Mouse (Mus musculus): Measurements from ENCODE around the gene Ruvbl2. TPM values are rescaled to one million over a fixed set of nuclear protein-coding genes. Genes with fewer than 3 reads are reported as not detected.

The Ruvbl2 gene
- total RNA-seq, 2 experiments from 2014 or later = 41.4 to 41.8 TPM

- no peak for DNase-seq (ENCODE audit: low spot score in 2 of 2)
These were observed 23.9 kb upstream of the Ruvbl2 start for GRCm38 (mm10) chr7:45461781-45462180.

- DNase-seq (ENCODE audit: low spot score in 2 of 2) = no peak
These were observed 23.4 kb upstream of the Ruvbl2 start for GRCm38 (mm10) chr7:45461326-45461725.

GRCm38 (mm10) chr7:45460860-45461314 lies 23.0 kb upstream of the Ruvbl2 start:
- peak in 1 of 2 experiments; percentile 66 for DNase-seq (ENCODE audit: low spot score in 2 of 2)

GRCm38 (mm10) chr7:45460377-45460776 lies 22.5 kb upstream of the Ruvbl2 start:
- no peak for DNase-seq (ENCODE audit: low spot score in 2 of 2)

GRCm38 (mm10) chr7:45459564-45460140 lies 21.8 kb upstream of the Ruvbl2 start, which contains the start of gene Ftl1:
Gene Ftl1 (minus strand): TSS chr7:45459884.
- DNase-seq (ENCODE audit: low spot score in 2 of 2) = peak; percentile 93 to 96

- peak; percentile 78 to 86 for DNase-seq (ENCODE audit: low spot score in 2 of 2)
These were observed 21.1 kb upstream of the Ruvbl2 start for GRCm38 (mm10) chr7:45458748-45459563.

- DNase-seq (ENCODE audit: low spot score in 2 of 2) = no peak
These were observed 19.5 kb upstream of the Ruvbl2 start for GRCm38 (mm10) chr7:45457204-45458060.

- no peak for DNase-seq (ENCODE audit: low spot score in 2 of 2)
These were observed 18.9 kb upstream of the Ruvbl2 start for GRCm38 (mm10) chr7:45456721-45457203.

- no peak for DNase-seq (ENCODE audit: low spot score in 2 of 2)
These were observed 18.2 kb upstream of the Ruvbl2 start for GRCm38 (mm10) chr7:45455932-45456696.

- no peak for DNase-seq (ENCODE audit: low spot score in 2 of 2)
These were observed 17.1 kb upstream of the Ruvbl2 start for GRCm38 (mm10) chr7:45454971-45455370.

GRCm38 (mm10) chr7:45451344-45451982 lies 13.6 kb upstream of the Ruvbl2 start:
- DNase-seq (ENCODE audit: low spot score in 2 of 2) = peak; percentile 73 to 82

- no peak for DNase-seq (ENCODE audit: low spot score in 2 of 2)
These were observed 12.1 kb upstream of the Ruvbl2 start for GRCm38 (mm10) chr7:45449974-45450373.

- no peak for DNase-seq (ENCODE audit: low spot score in 2 of 2)
These were observed 9.6 kb upstream of the Ruvbl2 start for GRCm38 (mm10) chr7:45447325-45447990.

- DNase-seq (ENCODE audit: low spot score in 2 of 2) = no peak
These were observed 8.7 kb upstream of the Ruvbl2 start for GRCm38 (mm10) chr7:45446589-45446988.

- no peak for DNase-seq (ENCODE audit: low spot score in 2 of 2)
These were observed 5.9 kb upstream of the Ruvbl2 start for GRCm38 (mm10) chr7:45443526-45444420.

- no peak for DNase-seq (ENCODE audit: low spot score in 2 of 2)
These were observed 850 bp downstream of the Ruvbl2 start for GRCm38 (mm10) chr7:45437046-45437445.

- no peak for DNase-seq (ENCODE audit: low spot score in 2 of 2)
These were observed 1.5 kb downstream of the Ruvbl2 start for GRCm38 (mm10) chr7:45436444-45436843.

GRCm38 (mm10) chr7:45435038-45435437 lies 2.9 kb downstream of the Ruvbl2 start:
- no peak for DNase-seq (ENCODE audit: low spot score in 2 of 2)

Measured in gastrocnemius, postnatal 4 days (tissue).